Mouse (Mus musculus): ENCODE data around the gene Shank1.

DNA sequence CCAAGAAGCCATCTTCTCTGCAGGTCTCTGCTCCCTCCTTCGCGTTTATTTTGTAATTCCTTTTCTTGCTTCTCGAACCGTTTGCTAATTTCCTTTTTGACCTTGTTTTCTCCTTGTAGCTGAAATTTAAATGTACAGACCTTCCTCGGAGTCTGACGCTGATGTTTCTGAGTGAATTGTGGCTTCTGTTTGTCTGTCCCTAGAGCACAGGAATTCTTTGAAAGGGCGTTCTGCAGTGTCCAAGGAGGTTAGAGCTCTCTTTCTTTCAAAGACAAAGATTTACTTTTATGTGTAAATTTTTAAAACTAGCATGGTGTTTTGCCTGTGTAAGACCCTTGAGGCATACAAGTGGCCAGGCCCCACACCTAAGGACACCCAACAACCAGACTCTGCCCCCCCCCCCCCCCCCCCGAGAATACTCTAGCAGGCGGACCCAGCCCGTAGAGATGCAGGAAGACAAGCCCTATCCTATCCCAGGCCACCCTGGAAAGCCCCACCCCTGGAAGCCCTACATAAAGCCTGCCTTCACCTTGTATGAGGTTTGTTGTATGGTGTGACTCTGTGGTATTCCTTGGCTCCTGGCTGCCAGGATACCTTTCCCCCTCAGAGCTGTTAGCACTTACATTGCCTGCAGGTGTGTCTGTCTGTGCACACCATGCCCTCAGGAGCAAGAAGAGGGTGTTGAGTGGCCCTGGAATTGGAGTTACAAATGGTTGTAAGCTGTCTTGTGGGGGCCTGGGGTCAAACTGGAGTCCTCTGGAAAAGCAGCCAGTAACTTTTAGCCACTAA lies 33.4 kb upstream of the Shank1 start:
- no peak for TF ChIP-seq CTCF (IDR thresholded peaks at IDR 0.05; ENCODE audit: low read depth, low read length)
- TF ChIP-seq TAL1 (conservative IDR thresholded peaks at IDR 0.05; ENCODE audit: low read depth, low read length) = no peak

Measured in G1E (cell line).